Mouse (Mus musculus) heart, embryonic 13.5 days (tissue): ENCODE measurements around the gene Cfap157. TPM values are rescaled to one million over a fixed set of nuclear protein-coding genes. Genes with fewer than 3 reads are reported as not detected.

Source experiments
- ATAC-seq: fragments of 200-750 bp; cut with Nextera tagmentation; 2 replicates; pipeline ENCODE4 v1.8.0; 2017; ENCODE audit warnings: moderate TSS enrichment; ENCODE audit not compliant: insufficient number of reproducible peaks, low FRiP score, low TSS enrichment; ENCODE audit errors: extremely low read depth
- H3K27ac ChIP-seq: fragments of 300-500 bp; sonication (generic); replicated peaks from 2 replicates; pipeline ENCODE4 v1.5.1; 2015; ENCODE audit warnings: moderate library complexity, mild to moderate bottlenecking, inconsistent platforms
- H3K27me3 ChIP-seq: fragments of 300-500 bp; sonication (generic); replicated peaks from 2 replicates; pipeline ENCODE4 v1.6.1; 2015; ENCODE audit warnings: mild to moderate bottlenecking, inconsistent platforms
- H3K36me3 ChIP-seq: fragments of 300-500 bp; sonication (generic); 2 replicates; pipeline ENCODE4 v1.6.1; 2015; ENCODE audit warnings: mild to moderate bottlenecking, inconsistent platforms
- H3K4me1 ChIP-seq: fragments of 300-500 bp; sonication (generic); 2 replicates; pipeline ENCODE4 v1.6.1; 2015; ENCODE audit warnings: inconsistent platforms
- H3K4me2 ChIP-seq: fragments of 300-500 bp; sonication (generic); 2 replicates; pipeline ENCODE4 v1.6.1; 2015; ENCODE audit warnings: inconsistent platforms, mild to moderate bottlenecking, moderate library complexity
- H3K4me3 ChIP-seq: fragments of 300-500 bp; sonication (generic); 2 replicates; pipeline ENCODE4 v1.5.1; 2015; ENCODE audit warnings: moderate library complexity, mild to moderate bottlenecking, inconsistent platforms
- H3K9ac ChIP-seq: fragments of 300-500 bp; sonication (generic); 2 replicates; pipeline ENCODE4 v1.6.1; 2015; ENCODE audit warnings: inconsistent platforms, mild to moderate bottlenecking, moderate library complexity
- H3K9me3 ChIP-seq: fragments of 300-500 bp; sonication (generic); 2 replicates; pipeline ENCODE4 v1.6.1; 2016; ENCODE audit warnings: inconsistent platforms
- WGBS: fragments of 180-500 bp; shearing (Covaris S2); methylation state at CpG from one replicate; pipeline ENCODE4 v1.1.7; 2015; ENCODE audit warnings: mixed read lengths; 5-methylcytosine and 5-hydroxymethylcytosine counted together
- polyA plus RNA-seq: library from polyadenylated mRNA; unstranded; fragments of >200 nt; fragmentation: Nextera tagmentation; extraction: Ambion mirVana; gene quantifications from 2 replicates; pipeline ENCODE4 v1.2.1, GENCODE M21; 2015

The Cfap157 gene
- polyA plus RNA-seq, 1 experiment from 2014 or later: 0.45 TPM

DNA sequence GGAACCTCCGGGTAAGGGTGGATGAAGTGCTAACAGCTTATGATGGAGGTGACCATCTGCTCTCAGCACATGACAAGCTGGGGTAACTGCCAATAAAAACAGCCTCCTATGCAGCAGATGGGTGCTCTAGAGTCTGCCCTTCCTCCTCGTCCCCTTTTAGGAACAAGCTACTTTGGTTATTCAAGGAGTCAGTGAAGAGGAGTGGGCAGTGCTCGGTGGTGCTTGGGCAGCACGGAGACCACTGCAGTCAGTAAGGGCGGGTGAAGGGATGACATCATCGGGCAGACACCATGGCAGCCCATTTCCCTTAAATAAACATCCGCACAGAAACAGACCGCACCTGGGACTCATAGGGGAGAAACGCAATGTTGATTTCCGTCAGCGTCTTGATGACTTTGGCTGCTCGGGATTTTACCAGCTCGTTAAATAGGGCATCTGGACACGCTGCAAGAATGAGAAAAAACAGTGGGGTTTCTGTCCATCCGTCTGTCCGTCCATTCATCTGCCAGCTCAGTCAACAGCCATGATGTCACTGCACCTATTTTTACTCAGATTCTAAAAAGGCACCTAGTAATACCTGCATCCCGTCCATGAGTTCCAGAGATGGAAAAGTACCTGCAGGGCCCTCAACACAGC lies 32.8 kb upstream of the Cfap157 start:
- no peaks in the 10 kb centered on the region for H3K27me3 ChIP-seq
- no peaks in the 10 kb centered on the region; the same call in 1 of the 2 replicates for H3K4me1 ChIP-seq
- H3K4me2 ChIP-seq: no peak overlapping the region
- WGBS: 60% methylated on average over 17 of the region's 17 CpGs
- no peaks in the 10 kb centered on the region for H3K9me3 ChIP-seq
- no peak overlapping the region for H3K27ac ChIP-seq
- H3K36me3 ChIP-seq: peaks cover 78% of the 10 kb centered on the region
- no peak overlapping the region for H3K4me3 ChIP-seq
- ATAC-seq: no peak
- no peak overlapping the region for H3K9ac ChIP-seq

GRCm38 (mm10) chr2:32816497-32816896 lies 32.3 kb upstream of the Cfap157 start:
- no peak overlapping the region for H3K9ac ChIP-seq
- peaks cover 80% of the 10 kb centered on the region for H3K36me3 ChIP-seq
- no peaks in the 10 kb centered on the region for H3K9me3 ChIP-seq
- no peak overlapping the region for H3K4me3 ChIP-seq
- no peaks in the 10 kb centered on the region for H3K27me3 ChIP-seq
- ATAC-seq: no peak
- no peak overlapping the region for H3K27ac ChIP-seq
- 92% methylated on average over 2 of the region's 2 CpGs for WGBS
- H3K4me1 ChIP-seq: no peaks in the 10 kb centered on the region; the same call in 1 of the 2 replicates
- no peak overlapping the region for H3K4me2 ChIP-seq

DNA sequence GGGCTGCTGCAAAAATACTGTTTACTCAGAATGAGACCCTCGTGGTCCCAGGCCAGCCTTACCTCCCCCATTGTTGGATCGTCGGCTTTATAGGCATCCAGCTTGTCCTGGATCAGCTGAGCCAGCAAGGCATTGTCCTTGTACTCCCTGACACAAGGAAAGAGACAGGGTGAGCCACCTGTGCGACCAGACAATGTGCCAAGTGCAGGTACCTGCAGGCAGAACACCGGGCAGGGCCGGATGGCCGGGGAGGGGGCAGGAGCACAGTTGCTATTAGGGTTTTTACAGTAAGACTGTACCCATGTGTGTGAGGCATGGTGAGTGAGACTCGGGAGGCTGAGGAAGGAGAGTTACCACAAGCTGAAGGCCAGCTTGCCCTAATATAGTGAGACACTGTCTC lies 27.7 kb upstream of the Cfap157 start:
- Histone ChIP-seq H3K36me3 (peaks cover 87% of the 10 kb centered on the region), H3K27me3 (no peaks in the 10 kb centered on the region), H3K27ac (no peak overlapping the region), H3K4me1 (no peaks in the 10 kb centered on the region), H3K9ac (no peak overlapping the region), H3K4me2 (no peak overlapping the region), H3K4me3 (no peak overlapping the region), H3K9me3 (no peaks in the 10 kb centered on the region)
- 74% methylated on average over 8 of the region's 8 CpGs for WGBS
- no peak for ATAC-seq

GRCm38 (mm10) chr2:32808816-32809566 lies 24.8 kb upstream of the Cfap157 start:
- WGBS: 83% methylated on average over 14 of the region's 14 CpGs
- no peak overlapping the region for H3K9ac ChIP-seq
- no peak overlapping the region for H3K4me2 ChIP-seq
- no peaks in the 10 kb centered on the region for H3K4me1 ChIP-seq
- H3K27ac ChIP-seq: no peak overlapping the region
- no peak overlapping the region for H3K4me3 ChIP-seq
- peaks cover 86% of the 10 kb centered on the region for H3K36me3 ChIP-seq
- H3K27me3 ChIP-seq: no peaks in the 10 kb centered on the region
- no peaks in the 10 kb centered on the region for H3K9me3 ChIP-seq
- ATAC-seq: no peak

GRCm38 (mm10) chr2:32798251-32798962 lies 14.2 kb upstream of the Cfap157 start:
- Histone ChIP-seq H3K4me1 (peaks cover 19% of the 10 kb centered on the region), H3K4me3 (no peak overlapping the region), H3K27me3 (no peaks in the 10 kb centered on the region), H3K36me3 (peaks cover 95% of the 10 kb centered on the region), H3K4me2 (no peak overlapping the region), H3K9me3 (no peaks in the 10 kb centered on the region), H3K9ac (peak overlapping the region; percentile 45; the same call in 1 of the 2 replicates), H3K27ac (peak overlapping the region; percentile 75)
- WGBS: 40% methylated on average over 10 of the region's 10 CpGs
- ATAC-seq: no peak

GRCm38 (mm10) chr2:32795748-32796418 lies 11.7 kb upstream of the Cfap157 start:
- peaks cover 88% of the 10 kb centered on the region for H3K36me3 ChIP-seq
- ATAC-seq: no peak
- no peaks in the 10 kb centered on the region for H3K27me3 ChIP-seq
- no peak overlapping the region for H3K9ac ChIP-seq
- no peak overlapping the region for H3K27ac ChIP-seq
- 84% methylated on average over 13 of the region's 13 CpGs for WGBS
- H3K4me2 ChIP-seq: no peak overlapping the region
- no peaks in the 10 kb centered on the region for H3K9me3 ChIP-seq
- H3K4me1 ChIP-seq: peaks cover 31% of the 10 kb centered on the region
- no peak overlapping the region for H3K4me3 ChIP-seq

DNA sequence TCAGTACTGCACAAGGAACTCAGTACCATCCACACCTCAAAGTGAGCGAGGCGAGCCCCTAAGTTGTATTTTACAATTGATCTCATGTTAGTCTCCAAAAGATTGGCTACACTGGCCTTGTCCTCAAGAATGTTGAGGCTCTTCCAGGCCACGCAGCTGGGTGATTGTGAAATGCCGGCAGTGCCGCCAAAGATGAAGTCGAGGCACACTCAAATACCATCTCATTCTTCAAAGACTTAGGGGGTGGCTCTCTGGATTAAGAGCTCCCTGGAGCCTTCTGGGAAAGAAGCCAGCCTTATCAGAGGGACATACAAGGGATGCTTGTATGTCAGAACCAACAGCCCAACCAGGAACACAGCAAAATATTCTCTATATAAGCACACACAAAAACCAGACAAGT lies 7.1 kb upstream of the Cfap157 start:
- H3K4me3 ChIP-seq: no peak overlapping the region
- no peaks in the 10 kb centered on the region for H3K27me3 ChIP-seq
- no peak overlapping the region for H3K4me2 ChIP-seq
- ATAC-seq: no peak
- no peak overlapping the region for H3K9ac ChIP-seq
- 0 out of 2 replicates have a peak overlapping the region, but pooled peaks have one; percentile 12 for H3K27ac ChIP-seq
- WGBS: 42% methylated on average over 6 of the region's 6 CpGs
- no peaks in the 10 kb centered on the region for H3K9me3 ChIP-seq
- H3K36me3 ChIP-seq: peaks cover 57% of the 10 kb centered on the region
- peaks cover 15% of the 10 kb centered on the region for H3K4me1 ChIP-seq

DNA sequence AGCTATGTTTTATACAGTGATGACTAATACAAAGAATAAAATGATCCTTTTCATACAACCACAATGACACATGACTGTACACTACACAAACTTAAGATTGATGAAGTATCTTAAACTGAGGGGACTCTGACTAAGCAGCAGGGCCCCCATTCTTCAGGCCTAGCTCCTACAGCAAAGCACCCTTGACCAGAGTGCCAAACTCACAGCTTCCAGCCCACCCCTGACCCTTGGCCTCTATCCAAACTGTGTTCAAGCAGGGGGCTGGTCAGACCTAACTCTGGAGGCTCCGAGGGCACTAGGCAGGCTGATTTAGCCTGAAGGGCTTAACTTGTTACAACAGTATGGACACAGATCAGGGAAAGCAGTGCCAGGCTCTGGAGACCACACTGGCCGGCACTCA lies 4.4 kb upstream of the Cfap157 start:
- peak overlapping the region; percentile 34; the same call in 1 of the 2 replicates for H3K9ac ChIP-seq
- peaks cover 24% of the 10 kb centered on the region for H3K4me1 ChIP-seq
- no peak for ATAC-seq
- H3K4me3 ChIP-seq: no peak overlapping the region
- peaks cover 30% of the 10 kb centered on the region for H3K36me3 ChIP-seq
- no peak overlapping the region for H3K27ac ChIP-seq
- 36% methylated on average over 2 of the region's 2 CpGs for WGBS
- no peaks in the 10 kb centered on the region for H3K27me3 ChIP-seq
- no peak overlapping the region for H3K4me2 ChIP-seq
- no peaks in the 10 kb centered on the region for H3K9me3 ChIP-seq

DNA sequence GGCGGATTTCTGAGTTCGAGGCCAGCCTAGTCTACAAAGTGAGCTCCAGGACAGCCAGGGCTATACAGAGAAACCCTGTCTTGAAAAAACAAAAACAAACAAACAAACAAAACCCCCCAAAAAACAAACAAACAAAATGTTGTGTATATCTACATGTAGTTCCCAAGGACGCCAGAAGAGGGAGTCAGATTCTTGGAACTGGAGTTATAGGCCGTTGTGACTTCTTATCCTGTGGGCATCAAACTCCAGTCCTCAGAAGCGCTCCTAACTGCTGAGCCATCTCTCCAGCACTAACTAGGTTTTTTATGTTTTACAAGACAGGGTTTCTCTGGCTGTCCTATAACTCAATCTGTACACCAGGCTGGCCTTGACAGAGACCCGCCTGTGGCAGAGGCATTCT lies 2.9 kb upstream of the Cfap157 start:
- H3K4me3 ChIP-seq: no peak overlapping the region
- no peaks in the 10 kb centered on the region for H3K27me3 ChIP-seq
- H3K27ac ChIP-seq: no peak overlapping the region
- no peak for ATAC-seq
- H3K4me2 ChIP-seq: no peak overlapping the region
- H3K36me3 ChIP-seq: peaks cover 17% of the 10 kb centered on the region; the same call in 1 of the 2 replicates
- H3K4me1 ChIP-seq: peaks cover 24% of the 10 kb centered on the region
- H3K9ac ChIP-seq: no peak overlapping the region
- WGBS: 52% methylated on average over 6 of the region's 6 CpGs
- H3K9me3 ChIP-seq: no peaks in the 10 kb centered on the region

DNA sequence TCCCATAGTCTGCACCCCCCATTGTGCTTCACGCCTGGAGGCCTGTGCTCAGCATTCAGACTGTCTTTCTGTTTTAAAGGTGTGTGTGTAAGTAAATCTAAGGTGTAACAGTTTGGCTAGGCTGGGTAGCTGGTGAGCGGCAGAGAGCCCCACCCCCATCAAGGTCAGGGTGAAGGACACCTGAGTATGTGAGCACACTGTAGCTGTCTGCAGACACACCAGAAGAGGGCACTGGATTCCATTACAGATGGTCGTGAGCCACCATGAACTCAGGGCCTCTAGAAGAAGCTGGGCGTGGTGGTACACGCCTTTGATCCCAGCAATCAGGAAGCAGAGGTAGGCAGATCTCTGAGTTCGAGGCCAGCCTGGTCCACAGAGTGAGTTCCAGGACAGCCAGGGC lies 2.5 kb downstream of the Cfap157 start:
- Histone ChIP-seq H3K27me3 (peaks cover 13% of the 10 kb centered on the region), H3K27ac (no peak overlapping the region), H3K4me2 (no peak overlapping the region), H3K4me3 (no peak overlapping the region), H3K9ac (no peak overlapping the region), H3K36me3 (no peaks in the 10 kb centered on the region), H3K4me1 (peaks cover 9% of the 10 kb centered on the region), H3K9me3 (no peaks in the 10 kb centered on the region)
- 68% methylated on average over 6 of the region's 6 CpGs for WGBS
- no peak for ATAC-seq

- no peak overlapping the region for H3K9ac ChIP-seq
- H3K36me3 ChIP-seq: no peaks in the 10 kb centered on the region
- H3K4me3 ChIP-seq: no peak overlapping the region
- no peak for ATAC-seq
- no peak overlapping the region for H3K4me2 ChIP-seq
- peaks cover 20% of the 10 kb centered on the region for H3K4me1 ChIP-seq
- H3K27ac ChIP-seq: no peak overlapping the region
- WGBS: 83% methylated on average over 6 of the region's 6 CpGs
- H3K27me3 ChIP-seq: peaks cover 18% of the 10 kb centered on the region
- no peaks in the 10 kb centered on the region for H3K9me3 ChIP-seq
Observed at GRCm38 (mm10) chr2:32779714-32780113, 4.5 kb downstream of the Cfap157 start.
